Mouse (Mus musculus) common myeloid progenitor, adult 5-6 weeks (primary cell): ENCODE measurements around the gene 2310061I04Rik. TPM values are rescaled to one million over a fixed set of nuclear protein-coding genes. Genes with fewer than 3 reads are reported as not detected.

ENCODE experiments used
- ATAC-seq: replicated peaks from 2 replicates; pipeline ENCODE4 v1.8.0; 2016; ENCODE audit warnings: low read depth, mild to moderate bottlenecking, moderate TSS enrichment, inconsistent platforms; ENCODE audit not compliant: poor library complexity, severe bottlenecking
- total RNA-seq: library from RNA; stranded (forward); fragments of 200-1000, 187-1606 nt; gene quantifications from 2 replicates; pipeline ENCODE4 v1.2.3, GENCODE M21; 2017

The 2310061I04Rik gene
- 6.3 and 10.9 TPM in 2 replicates for total RNA-seq

GRCm38 (mm10) chr17:35896781-35897643 lies at the start of gene 2310061I04Rik:
Gene 2310061I04Rik, minus strand, starts transcription at chr17:35897431.
- peak; percentile 59 for ATAC-seq

- no peak for ATAC-seq
Measured at GRCm38 (mm10) chr17:35939941-35940340, 42.7 kb upstream of the 2310061I04Rik start.

GRCm38 (mm10) chr17:35939108-35939507 lies 41.9 kb upstream of the 2310061I04Rik start:
- ATAC-seq, result no peak

- ATAC-seq, result peak; percentile 93
Measured at GRCm38 (mm10) chr17:35937700-35938348, 40.6 kb upstream of the 2310061I04Rik start.

- peak; percentile 70; the same call in 1 of the 2 replicates for ATAC-seq
Measured at GRCm38 (mm10) chr17:35935763-35936162, 38.5 kb upstream of the 2310061I04Rik start.

GRCm38 (mm10) chr17:35932608-35933007 lies 35.4 kb upstream of the 2310061I04Rik start:
- no peak for ATAC-seq

GRCm38 (mm10) chr17:35930627-35931026 lies 33.4 kb upstream of the 2310061I04Rik start:
- ATAC-seq, result no peak

GRCm38 (mm10) chr17:35929534-35929933 lies 32.3 kb upstream of the 2310061I04Rik start:
- ATAC-seq, result no peak

- ATAC-seq, result peak; percentile 40
Measured at GRCm38 (mm10) chr17:35927471-35927870, 30.2 kb upstream of the 2310061I04Rik start.

- no peak for ATAC-seq
Measured at GRCm38 (mm10) chr17:35923281-35923680, 26.1 kb upstream of the 2310061I04Rik start.

GRCm38 (mm10) chr17:35922566-35922965 lies 25.3 kb upstream of the 2310061I04Rik start:
- ATAC-seq, result no peak

- ATAC-seq, result no peak
Measured at GRCm38 (mm10) chr17:35921710-35922109, 24.5 kb upstream of the 2310061I04Rik start.

- ATAC-seq, result no peak
Measured at GRCm38 (mm10) chr17:35920862-35921562, 23.8 kb upstream of the 2310061I04Rik start.

- ATAC-seq, result no peak
Measured at GRCm38 (mm10) chr17:35920384-35920783, 23.2 kb upstream of the 2310061I04Rik start.

- ATAC-seq, result no peak
Measured at GRCm38 (mm10) chr17:35919864-35920301, 22.7 kb upstream of the 2310061I04Rik start.

GRCm38 (mm10) chr17:35919060-35919715 lies 22.0 kb upstream of the 2310061I04Rik start:
- peak; percentile 31 for ATAC-seq

- no peak for ATAC-seq
Measured at GRCm38 (mm10) chr17:35918276-35919059, 21.2 kb upstream of the 2310061I04Rik start.

GRCm38 (mm10) chr17:35917463-35918251 lies 20.4 kb upstream of the 2310061I04Rik start:
- no peak for ATAC-seq

GRCm38 (mm10) chr17:35917143-35917462 lies 19.9 kb upstream of the 2310061I04Rik start:
- ATAC-seq, result peak; percentile 1; the same call in 1 of the 2 replicates
